Mouse (Mus musculus) liver, postnatal 0 days (tissue): Measurements from ENCODE around the gene Myom1. TPM values are rescaled to one million over a fixed set of nuclear protein-coding genes. Genes with fewer than 3 reads are reported as not detected.

Experiments used
- ATAC-seq: fragments of 200-750 bp; cut with Nextera tagmentation; 2 replicates; pipeline ENCODE4 v1.8.0; 2017; ENCODE audit warnings: mild to moderate bottlenecking, moderate library complexity
- DNase-seq: peaks from one replicate; pipeline ENCODE4 v3.0.0-alpha.2; 2016
- H3K27ac ChIP-seq: fragments of 300-500 bp; sonication (generic); 2 replicates; pipeline ENCODE4 v1.5.1; 2014; ENCODE audit warnings: antibody characterized with exemption, moderate library complexity, mild to moderate bottlenecking, low read depth
- H3K27me3 ChIP-seq: fragments of 300-500 bp; sonication (generic); 2 replicates; pipeline ENCODE4 v1.6.1; 2014; ENCODE audit warnings: low read length, control low read depth, mixed read lengths; ENCODE audit not compliant: insufficient read depth
- H3K36me3 ChIP-seq: fragments of 300-500 bp; sonication (generic); replicated peaks from 2 replicates; pipeline ENCODE4 v1.6.1; 2014; ENCODE audit warnings: mild to moderate bottlenecking, control low read depth, low read length, moderate library complexity, mixed read lengths; ENCODE audit not compliant: insufficient read depth
- H3K4me1 ChIP-seq: fragments of 300-500 bp; sonication (generic); 2 replicates; pipeline ENCODE4 v1.6.1; 2014; ENCODE audit warnings: antibody characterized with exemption, mild to moderate bottlenecking, control low read depth; ENCODE audit not compliant: insufficient read depth
- H3K4me2 ChIP-seq: fragments of 300-500 bp; sonication (generic); 2 replicates; pipeline ENCODE4 v1.6.1; 2014; ENCODE audit warnings: low read depth, mild to moderate bottlenecking, low read length, moderate library complexity, mixed read lengths
- H3K4me3 ChIP-seq: fragments of 300-500 bp; sonication (generic); 2 replicates; pipeline ENCODE4 v1.5.1; 2014; ENCODE audit warnings: low read depth, low read length
- H3K9ac ChIP-seq: fragments of 300-500 bp; sonication (generic); replicated peaks from 2 replicates; pipeline ENCODE4 v1.6.1; 2014; ENCODE audit warnings: mild to moderate bottlenecking, moderate library complexity
- H3K9me3 ChIP-seq: fragments of 300-500 bp; sonication (generic); 2 replicates; pipeline ENCODE4 v1.6.1; 2016; ENCODE audit warnings: mild to moderate bottlenecking, control low read depth, low read length, mixed read lengths
- CTCF ChIP-seq: sonication (generic); IDR thresholded peaks from 2 replicates; pipeline ENCODE4 v1.5.1; 2016; ENCODE audit warnings: antibody characterized with exemption, low read depth
- EP300 ChIP-seq: IDR thresholded peaks from 2 replicates; pipeline ENCODE4 v1.6.1; 2016; ENCODE audit warnings: antibody characterized with exemption, low read depth, mild to moderate bottlenecking
- WGBS: fragments of 180-500 bp; shearing (Covaris S2); extraction: QIAGEN DNeasy Blood & Tissue Kit; methylation state at CpG from one replicate; pipeline ENCODE4 v1.1.7; 2014; ENCODE audit not compliant: insufficient replicate concordance; 5-methylcytosine and 5-hydroxymethylcytosine counted together
- polyA plus RNA-seq: library from polyadenylated mRNA; unstranded; fragments of >200 nt; fragmentation: Nextera tagmentation; extraction: Ambion mirVana; gene quantifications from 2 replicates; pipeline ENCODE4 v1.2.1, GENCODE M21; 2015

Myom1 gene
- polyA plus RNA-seq, 1 experiment from 2014 or later = 2.1 TPM

DNA sequence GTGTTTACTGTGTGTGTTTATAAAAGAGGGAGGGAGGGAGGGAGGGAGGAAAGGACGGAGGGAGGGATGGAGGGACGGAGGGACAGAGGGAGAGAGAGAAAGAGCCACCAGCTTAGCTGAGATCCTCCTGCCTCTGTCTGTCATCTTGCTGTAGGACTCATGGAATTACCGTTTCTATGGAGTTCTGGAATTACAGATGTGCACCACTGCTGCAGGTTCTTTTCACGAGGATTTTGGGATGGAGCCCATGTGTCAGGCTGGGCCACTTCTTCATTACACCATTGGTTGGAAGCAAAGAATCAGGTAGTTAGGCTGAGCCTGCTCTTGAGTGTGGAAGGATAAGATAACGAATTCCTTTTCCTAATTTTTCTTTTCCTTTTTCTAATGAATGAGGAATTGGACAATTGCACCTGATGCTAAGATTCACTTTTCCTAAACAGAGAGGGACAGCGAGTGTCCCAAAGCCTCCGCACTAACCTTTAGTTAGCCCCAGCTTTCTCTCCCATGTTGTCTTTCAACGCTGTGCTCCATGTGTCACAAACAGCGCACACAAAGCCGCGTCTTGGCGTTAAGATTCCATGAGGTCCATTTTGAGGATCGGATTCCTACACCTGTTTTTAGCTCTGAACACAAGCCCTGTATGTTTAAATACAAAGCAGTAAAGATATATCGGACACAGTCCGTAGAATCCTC is 16.3 kb downstream of the Myom1 start:
- no peak overlapping the region for H3K9ac ChIP-seq
- no peak overlapping the region for H3K4me2 ChIP-seq
- DNase-seq = no peak

DNA sequence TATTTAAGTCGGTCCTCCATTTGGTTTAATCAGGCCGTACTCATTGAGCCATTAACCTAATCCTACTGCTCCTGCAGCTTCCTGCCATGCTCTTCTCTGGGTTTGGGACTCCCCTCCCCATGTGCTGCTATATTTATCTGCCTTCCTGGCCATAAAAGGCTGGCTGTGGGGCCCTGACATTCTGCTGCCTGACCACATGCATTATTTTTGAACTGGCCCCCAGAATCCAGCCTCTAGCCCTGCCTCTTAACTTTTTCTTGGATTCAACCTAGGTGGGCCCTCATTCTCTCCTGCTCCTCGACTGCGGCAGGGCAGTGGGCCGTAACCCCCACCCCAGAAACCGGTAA is 16.8 kb downstream of the Myom1 start:
- no peak overlapping the region for H3K4me2 ChIP-seq
- TF ChIP-seq EP300 (no peak), CTCF (no peak)
- DNase-seq (no peak), ATAC-seq (no peak)
- no peak overlapping the region for H3K9ac ChIP-seq
- H3K36me3 ChIP-seq = no peaks in the 10 kb centered on the region
- H3K4me1 ChIP-seq = no peaks in the 10 kb centered on the region
- no peaks in the 10 kb centered on the region for H3K27me3 ChIP-seq
- H3K9me3 ChIP-seq = no peaks in the 10 kb centered on the region
- 33% methylated on average over 6 of the region's 6 CpGs for WGBS
- no peak overlapping the region for H3K4me3 ChIP-seq
- H3K27ac ChIP-seq = no peak overlapping the region

More for the DNA sequence above, 16.3 kb downstream of the Myom1 start:
- ATAC-seq = no peak
- Histone ChIP-seq H3K27me3 (no peaks in the 10 kb centered on the region), H3K4me3 (no peak overlapping the region), H3K27ac (no peak overlapping the region), H3K36me3 (no peaks in the 10 kb centered on the region), H3K9me3 (no peaks in the 10 kb centered on the region), H3K4me1 (no peaks in the 10 kb centered on the region)
- 80% methylated on average over 15 of the region's 15 CpGs for WGBS
- TF ChIP-seq EP300 (no peak), CTCF (no peak)

DNA sequence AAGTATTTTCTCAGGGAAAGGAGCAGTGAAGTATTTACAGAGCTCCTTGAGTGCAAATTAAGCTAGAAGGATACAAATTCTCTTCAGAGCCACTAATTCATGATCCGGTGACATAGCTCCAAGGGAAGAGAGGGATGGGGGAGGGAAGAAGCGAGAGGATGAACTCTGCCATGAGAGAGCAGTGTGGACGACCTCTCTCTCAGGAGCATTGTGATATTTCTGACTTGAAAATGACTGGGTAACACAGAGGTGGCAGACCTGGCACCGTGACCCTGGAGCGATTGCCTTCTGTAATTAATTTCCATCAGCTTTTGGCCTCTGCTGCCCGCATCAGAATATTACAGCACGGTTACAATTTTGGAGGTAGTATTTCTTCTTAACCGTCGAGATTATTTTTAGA is 17.4 kb downstream of the Myom1 start:
- no peaks in the 10 kb centered on the region for H3K36me3 ChIP-seq
- no peak overlapping the region for H3K4me2 ChIP-seq
- H3K4me1 ChIP-seq = no peaks in the 10 kb centered on the region
- DNase-seq (no peak), ATAC-seq (no peak)
- TF ChIP-seq EP300 = no peak
- no peaks in the 10 kb centered on the region for H3K27me3 ChIP-seq
- 62% methylated on average over 9 of the region's 9 CpGs for WGBS
- H3K9me3 ChIP-seq = no peaks in the 10 kb centered on the region
- no peak overlapping the region for H3K9ac ChIP-seq
- H3K4me3 ChIP-seq = no peak overlapping the region
- H3K27ac ChIP-seq = no peak overlapping the region

DNA sequence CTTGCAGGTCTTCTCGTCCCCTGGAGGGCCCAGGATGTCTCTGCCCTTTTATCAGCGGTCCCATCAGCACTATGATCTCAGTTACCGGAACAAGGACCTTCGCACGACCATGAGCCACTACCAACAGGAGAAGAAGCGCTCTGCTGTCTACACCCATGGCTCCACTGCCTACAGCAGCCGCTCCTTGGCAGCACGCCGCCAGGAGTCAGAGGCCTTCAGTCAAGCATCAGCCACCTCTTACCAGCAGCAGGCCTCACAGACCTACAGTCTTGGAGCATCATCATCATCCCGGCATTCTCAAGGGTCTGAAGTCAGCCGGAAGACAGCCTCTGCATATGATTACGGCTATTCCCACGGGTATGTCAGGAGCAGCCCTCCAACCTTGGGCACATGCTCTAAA is 20.4 kb downstream of the Myom1 start:
- no peaks in the 10 kb centered on the region for H3K36me3 ChIP-seq
- no peak overlapping the region for H3K27ac ChIP-seq
- no peaks in the 10 kb centered on the region for H3K9me3 ChIP-seq
- H3K9ac ChIP-seq = no peak overlapping the region
- no peak overlapping the region for H3K4me2 ChIP-seq
- WGBS = 85% methylated on average over 13 of the region's 13 CpGs
- TF ChIP-seq EP300 = no peak
- TF ChIP-seq CTCF = no peak
- ATAC-seq (no peak), DNase-seq (no peak)
- no peaks in the 10 kb centered on the region for H3K27me3 ChIP-seq
- no peaks in the 10 kb centered on the region for H3K4me1 ChIP-seq
- no peak overlapping the region for H3K4me3 ChIP-seq

DNA sequence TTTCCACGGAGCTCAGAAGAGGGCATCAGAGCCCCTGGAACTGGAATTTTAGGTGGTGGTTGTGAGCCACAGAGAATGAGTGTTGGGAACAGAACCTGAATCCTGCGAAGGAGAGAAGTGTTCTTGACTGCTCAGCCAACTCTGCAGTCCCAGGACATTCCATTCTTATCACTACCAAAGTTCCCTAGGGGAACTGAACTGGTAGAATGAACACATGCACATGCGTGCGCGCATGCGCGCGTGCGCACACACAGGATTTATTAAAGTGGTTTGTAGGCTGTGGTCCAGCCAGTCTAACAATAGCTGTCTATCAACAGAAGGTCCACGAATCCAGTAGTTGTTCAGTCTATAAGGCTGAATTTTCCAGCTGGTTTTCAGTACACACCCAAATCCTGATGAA is 21.6 kb downstream of the Myom1 start:
- no peaks in the 10 kb centered on the region for H3K4me1 ChIP-seq
- no peaks in the 10 kb centered on the region for H3K9me3 ChIP-seq
- TF ChIP-seq CTCF (no peak), EP300 (no peak)
- no peak for DNase-seq
- no peaks in the 10 kb centered on the region for H3K27me3 ChIP-seq
- no peak overlapping the region for H3K4me2 ChIP-seq
- H3K4me3 ChIP-seq = no peak overlapping the region
- 91% methylated on average over 10 of the region's 10 CpGs for WGBS
- no peak overlapping the region for H3K9ac ChIP-seq
- ATAC-seq = no peak
- H3K27ac ChIP-seq = no peak overlapping the region
- H3K36me3 ChIP-seq = no peaks in the 10 kb centered on the region

DNA sequence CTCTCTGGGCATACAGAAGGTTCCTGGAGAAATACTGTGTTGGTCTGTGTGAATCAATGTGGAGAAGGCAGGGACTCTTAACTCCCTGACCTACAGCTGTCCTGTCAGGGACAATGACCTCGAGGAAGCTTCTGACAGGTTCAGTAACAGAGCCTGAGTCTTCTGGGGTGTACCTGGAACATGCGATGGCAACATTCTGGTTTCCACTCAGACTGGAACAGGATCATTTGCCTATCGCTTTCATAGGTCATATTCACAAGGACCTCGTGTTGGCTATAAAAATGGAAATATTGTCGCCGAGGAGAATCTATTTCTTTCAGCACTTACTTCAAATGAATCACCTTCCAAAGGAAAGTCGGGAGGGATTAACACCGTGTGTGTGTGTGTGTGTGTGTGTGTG is 23.5 kb downstream of the Myom1 start:
- WGBS = 70% methylated on average over 8 of the region's 8 CpGs
- DNase-seq (no peak), ATAC-seq (no peak)
- Histone ChIP-seq H3K9me3 (no peaks in the 10 kb centered on the region), H3K27ac (no peak overlapping the region), H3K4me2 (no peak overlapping the region), H3K27me3 (no peaks in the 10 kb centered on the region), H3K4me1 (no peaks in the 10 kb centered on the region), H3K9ac (no peak overlapping the region), H3K36me3 (no peaks in the 10 kb centered on the region), H3K4me3 (no peak overlapping the region)
- no peak for TF ChIP-seq CTCF
- no peak for TF ChIP-seq EP300

DNA sequence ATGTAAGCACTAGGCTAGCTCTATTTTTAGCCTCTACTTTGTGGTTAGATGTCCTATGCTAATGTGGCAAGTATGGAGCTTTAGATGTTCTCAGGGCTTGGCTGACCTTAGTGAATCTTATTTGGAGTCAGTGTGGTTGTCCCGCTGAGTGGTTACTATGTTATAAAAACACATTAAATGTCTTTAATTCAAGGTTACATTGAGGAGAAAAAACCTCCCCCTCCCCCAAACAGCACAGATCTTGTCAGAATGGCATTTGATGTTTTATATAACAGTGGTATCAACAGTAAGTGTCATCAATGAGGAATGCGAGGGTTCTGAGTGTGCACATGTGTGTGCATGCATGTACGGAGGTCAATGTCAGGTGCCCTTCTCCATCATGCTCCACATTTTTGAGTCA is 24.8 kb downstream of the Myom1 start:
- H3K36me3 ChIP-seq = no peaks in the 10 kb centered on the region
- no peaks in the 10 kb centered on the region for H3K4me1 ChIP-seq
- H3K27ac ChIP-seq = no peak overlapping the region
- H3K9ac ChIP-seq = no peak overlapping the region
- H3K4me3 ChIP-seq = no peak overlapping the region
- WGBS = 84% methylated on average over 3 of the region's 3 CpGs
- H3K4me2 ChIP-seq = no peak overlapping the region
- TF ChIP-seq EP300 = no peak
- TF ChIP-seq CTCF = no peak
- DNase-seq (no peak), ATAC-seq (no peak)
- H3K27me3 ChIP-seq = no peaks in the 10 kb centered on the region
- H3K9me3 ChIP-seq = no peaks in the 10 kb centered on the region
